Mouse (Mus musculus): Measurements from ENCODE around the gene Itga2b. TPM values are rescaled to one million over a fixed set of nuclear protein-coding genes. Genes with fewer than 3 reads are reported as not detected.

Gene Itga2b
- polyA plus RNA-seq, 1 experiment from 2014 or later = 5.4 TPM

DNA sequence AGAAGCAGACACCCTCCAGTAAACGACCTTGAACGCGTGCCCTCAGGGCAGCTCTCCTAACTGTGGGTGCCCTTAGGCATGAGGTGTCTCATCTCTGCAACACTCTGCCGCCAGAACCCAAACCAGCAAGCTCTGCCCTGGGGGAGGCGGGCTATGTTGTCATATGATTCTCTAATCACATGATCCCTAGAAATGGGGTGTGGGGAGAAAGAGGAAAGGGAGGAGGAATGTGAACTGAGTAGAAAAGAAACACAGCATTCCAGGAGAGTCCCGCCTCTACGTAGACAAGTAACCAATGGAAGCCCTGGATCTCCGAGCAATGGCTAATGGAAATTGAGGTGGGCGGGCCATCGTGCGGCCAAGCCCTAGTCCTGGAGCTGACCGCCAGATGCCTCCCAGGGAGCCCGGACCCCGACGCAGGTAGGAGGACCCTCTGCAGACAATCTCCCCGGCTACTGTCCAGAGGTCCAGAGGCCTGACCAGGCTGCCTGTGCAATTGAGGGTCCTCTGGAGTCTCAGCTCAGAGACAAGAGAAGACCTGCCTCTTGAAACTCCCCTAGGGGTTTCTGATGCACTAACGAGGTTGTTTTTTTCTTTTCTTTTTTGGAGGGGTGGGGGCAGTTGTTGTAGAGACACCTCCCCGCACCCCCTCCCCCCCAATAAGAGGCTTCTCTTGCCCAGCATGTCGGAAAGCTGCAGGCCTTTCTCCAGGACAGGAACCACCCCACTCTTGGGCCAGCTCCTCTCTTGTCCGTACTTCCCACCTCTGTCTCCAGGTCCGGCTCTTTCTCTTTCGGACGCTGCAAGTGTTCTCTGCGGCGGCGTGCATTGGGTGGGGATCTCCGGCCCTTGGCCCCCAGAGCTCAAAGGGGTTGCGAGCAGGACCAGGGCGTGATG is 39.6 kb downstream of the Itga2b start, which contains the start of gene Grn:
Grn (plus strand) TSS at position 195 of the 897 bp plus-strand sequence.
- no peaks in the 10 kb centered on the region for H3K27me3 ChIP-seq (ENCODE audit: control insufficient read depth, insufficient read depth, low read length)
- peak within 1 kb of the TSS; percentile 93 for H3K4me2 ChIP-seq (ENCODE audit: low read length)
- H3K27ac ChIP-seq (replicated peaks; ENCODE audit: low read depth, low read length) = peak within 1 kb of the TSS; percentile 63; the same call in 1 of the 2 replicates
- no peaks in the 10 kb centered on the region for H3K9me3 ChIP-seq (ENCODE audit: control insufficient read depth, low read length)
- peaks cover 7% of the 10 kb centered on the region; the same call in 1 of the 2 replicates for H3K4me1 ChIP-seq (ENCODE audit: control insufficient read depth, insufficient read depth, low read length)
- H3K9ac ChIP-seq (replicated peaks; ENCODE audit: low read length) = peak within 1 kb of the TSS; percentile 42
- H3K4me3 ChIP-seq (replicated peaks; ENCODE audit: low read depth, low read length) = peak within 1 kb of the TSS; percentile 41
- WGBS = under 1% methylated on average over 29 of the region's 29 CpGs
- H3K36me3 ChIP-seq (ENCODE audit: control insufficient read depth, insufficient read depth, low read length) = peaks cover 19% of the 10 kb centered on the region
- peak; percentile 85 for ATAC-seq (ENCODE audit: low FRiP score, low TSS enrichment)
- peak; percentile 94 for DNase-seq

DNA sequence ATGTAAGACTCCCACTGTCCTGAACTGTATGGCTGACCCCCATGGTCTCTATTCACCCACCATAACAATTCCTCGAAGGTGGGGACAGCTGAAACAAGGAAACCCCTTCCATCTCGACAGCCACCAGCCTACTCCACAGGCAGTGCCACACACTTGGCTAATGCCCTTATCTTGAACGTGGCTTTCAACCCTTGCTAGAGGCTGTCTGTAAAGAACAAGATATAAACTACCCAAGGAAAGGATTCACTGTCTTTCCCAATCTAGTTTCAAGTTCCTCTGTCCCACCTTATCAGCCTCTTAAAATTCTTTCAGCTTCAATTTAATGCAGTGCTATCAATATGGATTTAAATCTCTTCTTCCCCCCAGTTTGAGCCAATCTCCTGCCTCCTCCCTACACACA is 40.4 kb downstream of the Itga2b start:
- Histone ChIP-seq H3K9me3 (ENCODE audit: control insufficient read depth, low read length) (no peaks in the 10 kb centered on the region), H3K4me2 (ENCODE audit: low read length) (peak overlapping the region; percentile 93), H3K4me1 (ENCODE audit: control insufficient read depth, insufficient read depth, low read length) (peaks cover 7% of the 10 kb centered on the region; the same call in 1 of the 2 replicates), H3K9ac (replicated peaks; ENCODE audit: low read length) (no peak overlapping the region), H3K4me3 (replicated peaks; ENCODE audit: low read depth, low read length) (peak overlapping the region; percentile 41), H3K27me3 (ENCODE audit: control insufficient read depth, insufficient read depth, low read length) (no peaks in the 10 kb centered on the region), H3K27ac (replicated peaks; ENCODE audit: low read depth, low read length) (no peak overlapping the region), H3K36me3 (ENCODE audit: control insufficient read depth, insufficient read depth, low read length) (peaks cover 10% of the 10 kb centered on the region)
- 51% methylated on average over 3 of the region's 3 CpGs for whole genome bisulfite sequencing
- ATAC-seq (ENCODE audit: low FRiP score, low TSS enrichment) (no peak), DNase-seq (no peak)

DNA sequence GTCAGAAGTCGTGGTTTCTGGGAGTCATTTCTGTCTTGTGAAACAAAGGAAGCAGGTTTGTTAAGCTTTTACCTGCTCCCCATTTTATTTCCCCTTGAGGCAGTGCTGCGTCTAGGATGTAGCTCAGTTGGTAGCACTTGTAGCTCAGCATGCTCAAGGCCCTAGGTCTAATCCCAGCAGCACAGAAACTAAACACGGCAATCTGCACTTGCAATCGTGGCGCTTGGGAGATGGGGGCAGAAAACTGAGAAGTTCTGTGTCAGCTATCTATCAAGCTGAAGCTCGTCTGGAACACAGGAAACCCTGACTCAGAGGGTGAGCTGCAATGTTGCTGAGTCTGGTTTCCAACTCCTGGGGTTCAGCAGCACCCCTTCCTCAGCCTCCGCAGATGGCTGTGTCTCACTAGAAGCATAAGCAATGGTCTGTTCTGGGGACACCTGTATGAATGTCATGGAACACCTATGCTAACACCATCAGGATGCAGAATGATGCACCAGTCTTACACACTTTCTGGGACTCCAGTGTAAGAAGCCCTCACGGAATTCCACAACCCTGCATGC is 40.9 kb downstream of the Itga2b start:
- 75% methylated on average over 8 of the region's 8 CpGs for WGBS
- Histone ChIP-seq H3K9ac (replicated peaks; ENCODE audit: low read length) (no peak overlapping the region), H3K27me3 (ENCODE audit: control insufficient read depth, insufficient read depth, low read length) (no peaks in the 10 kb centered on the region), H3K27ac (replicated peaks; ENCODE audit: low read depth, low read length) (no peak overlapping the region), H3K36me3 (ENCODE audit: control insufficient read depth, insufficient read depth, low read length) (peaks cover 8% of the 10 kb centered on the region; the same call in 1 of the 2 replicates), H3K9me3 (ENCODE audit: control insufficient read depth, low read length) (no peaks in the 10 kb centered on the region), H3K4me1 (ENCODE audit: control insufficient read depth, insufficient read depth, low read length) (peaks cover 7% of the 10 kb centered on the region; the same call in 1 of the 2 replicates), H3K4me3 (replicated peaks; ENCODE audit: low read depth, low read length) (no peak overlapping the region), H3K4me2 (ENCODE audit: low read length) (peak overlapping the region; percentile 93; the same call in 1 of the 2 replicates)
- no peak for DNase-seq
- ATAC-seq (ENCODE audit: low FRiP score, low TSS enrichment) = no peak

DNA sequence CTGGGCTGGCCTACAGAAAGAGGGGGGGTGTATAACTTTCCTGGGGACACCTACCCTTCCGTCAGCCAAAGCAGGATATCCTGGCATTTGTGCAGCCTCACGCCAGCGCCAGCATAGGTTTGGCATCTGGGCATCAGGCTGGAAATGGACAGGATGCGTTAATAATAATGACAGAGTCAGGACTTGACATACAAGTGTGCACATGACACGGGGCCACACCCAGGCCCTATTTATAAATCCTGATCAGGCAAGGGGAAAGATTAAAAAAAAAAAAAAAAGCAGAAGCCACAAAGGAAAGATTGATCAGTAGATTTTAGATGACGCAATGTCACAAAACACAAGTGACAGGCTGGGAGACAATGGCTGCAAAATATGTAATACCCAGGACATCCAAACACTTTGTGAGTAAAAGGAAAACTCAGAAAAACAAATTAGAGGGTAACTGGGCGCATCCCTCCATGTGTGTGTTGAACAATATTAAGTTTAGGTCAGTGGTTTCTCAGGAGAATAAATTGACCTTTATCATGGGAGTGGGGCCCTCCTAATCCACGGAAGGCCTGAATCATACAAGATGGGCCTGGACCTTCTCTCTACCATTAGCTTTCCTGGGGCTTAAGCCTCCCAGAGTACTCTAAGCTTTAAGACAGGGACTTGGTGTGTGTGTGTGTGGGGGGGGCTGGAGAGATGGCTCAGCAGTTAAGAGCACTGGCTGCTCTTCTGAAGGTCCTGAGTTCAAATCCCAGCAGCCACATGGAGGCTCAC is 44.2 kb downstream of the Itga2b start:
- ATAC-seq (ENCODE audit: low FRiP score, low TSS enrichment) (no peak), DNase-seq (no peak)
- no peak overlapping the region for H3K4me3 ChIP-seq (replicated peaks; ENCODE audit: low read depth, low read length)
- H3K36me3 ChIP-seq (ENCODE audit: control insufficient read depth, insufficient read depth, low read length) = no peaks in the 10 kb centered on the region
- no peak overlapping the region for H3K4me2 ChIP-seq (ENCODE audit: low read length)
- H3K9me3 ChIP-seq (ENCODE audit: control insufficient read depth, low read length) = no peaks in the 10 kb centered on the region
- WGBS = 84% methylated on average over 8 of the region's 8 CpGs
- H3K27ac ChIP-seq (replicated peaks; ENCODE audit: low read depth, low read length) = no peak overlapping the region
- H3K4me1 ChIP-seq (ENCODE audit: control insufficient read depth, insufficient read depth, low read length) = peaks cover 6% of the 10 kb centered on the region; the same call in 1 of the 2 replicates
- no peak overlapping the region for H3K9ac ChIP-seq (replicated peaks; ENCODE audit: low read length)
- H3K27me3 ChIP-seq (ENCODE audit: control insufficient read depth, insufficient read depth, low read length) = no peaks in the 10 kb centered on the region

DNA sequence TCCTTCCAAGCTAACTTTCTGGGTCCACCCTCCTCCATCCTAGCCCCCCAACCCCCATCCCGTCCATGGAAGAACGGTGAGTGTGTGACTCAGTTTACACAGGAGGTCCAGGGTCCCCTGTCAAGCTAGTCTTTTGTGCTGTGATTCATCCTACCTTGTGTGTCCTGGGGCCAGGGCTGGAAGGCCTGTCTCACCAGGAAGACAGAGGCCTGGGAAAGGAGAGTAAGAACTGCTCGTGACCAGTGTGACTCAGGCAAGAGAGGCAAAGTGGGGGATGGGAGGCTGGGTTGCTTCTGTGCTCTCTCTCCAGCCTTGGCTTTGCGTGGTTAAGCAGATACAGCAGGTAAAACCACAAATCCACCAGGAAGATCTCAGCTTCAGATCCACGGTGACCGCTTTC is 45.3 kb downstream of the Itga2b start:
- peaks cover 1% of the 10 kb centered on the region; the same call in 1 of the 2 replicates for H3K4me1 ChIP-seq (ENCODE audit: control insufficient read depth, insufficient read depth, low read length)
- H3K36me3 ChIP-seq (ENCODE audit: control insufficient read depth, insufficient read depth, low read length) = no peaks in the 10 kb centered on the region
- no peaks in the 10 kb centered on the region for H3K27me3 ChIP-seq (ENCODE audit: control insufficient read depth, insufficient read depth, low read length)
- DNase-seq = no peak
- WGBS = 79% methylated on average over 6 of the region's 6 CpGs
- no peaks in the 10 kb centered on the region for H3K9me3 ChIP-seq (ENCODE audit: control insufficient read depth, low read length)
- no peak overlapping the region for H3K4me3 ChIP-seq (replicated peaks; ENCODE audit: low read depth, low read length)
- H3K27ac ChIP-seq (replicated peaks; ENCODE audit: low read depth, low read length) = no peak overlapping the region
- H3K4me2 ChIP-seq (ENCODE audit: low read length) = no peak overlapping the region
- H3K9ac ChIP-seq (replicated peaks; ENCODE audit: low read length) = no peak overlapping the region
- no peak for ATAC-seq (ENCODE audit: low FRiP score, low TSS enrichment)

DNA sequence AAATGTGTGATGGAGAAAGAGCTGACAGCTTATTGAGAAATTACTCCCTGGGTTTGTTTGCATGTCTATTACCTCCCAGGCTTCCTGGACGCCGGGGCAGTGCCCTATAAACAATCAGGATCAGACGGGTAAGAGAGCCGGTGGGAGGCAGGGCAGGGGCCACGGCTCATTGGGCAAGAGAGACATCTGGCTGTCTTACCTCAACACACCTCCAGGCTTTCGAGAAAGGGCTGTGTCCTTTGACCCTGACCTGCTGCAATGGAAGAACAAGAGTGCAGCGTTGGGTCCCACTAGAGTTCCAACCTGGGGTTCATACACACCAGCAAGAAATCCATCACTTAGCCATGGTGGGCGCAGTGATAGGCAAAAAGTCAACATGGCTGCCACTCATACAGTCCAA is 48.4 kb downstream of the Itga2b start:
- H3K27me3 ChIP-seq (ENCODE audit: control insufficient read depth, insufficient read depth, low read length) = no peaks in the 10 kb centered on the region
- H3K4me2 ChIP-seq (ENCODE audit: low read length) = no peak overlapping the region
- DNase-seq = no peak
- no peak overlapping the region for H3K27ac ChIP-seq (replicated peaks; ENCODE audit: low read depth, low read length)
- WGBS = 56% methylated on average over 8 of the region's 8 CpGs
- no peak overlapping the region for H3K9ac ChIP-seq (replicated peaks; ENCODE audit: low read length)
- H3K9me3 ChIP-seq (ENCODE audit: control insufficient read depth, low read length) = no peaks in the 10 kb centered on the region
- H3K36me3 ChIP-seq (ENCODE audit: control insufficient read depth, insufficient read depth, low read length) = no peaks in the 10 kb centered on the region
- no peak for ATAC-seq (ENCODE audit: low FRiP score, low TSS enrichment)
- no peak overlapping the region for H3K4me3 ChIP-seq (replicated peaks; ENCODE audit: low read depth, low read length)
- H3K4me1 ChIP-seq (ENCODE audit: control insufficient read depth, insufficient read depth, low read length) = no peaks in the 10 kb centered on the region

DNA sequence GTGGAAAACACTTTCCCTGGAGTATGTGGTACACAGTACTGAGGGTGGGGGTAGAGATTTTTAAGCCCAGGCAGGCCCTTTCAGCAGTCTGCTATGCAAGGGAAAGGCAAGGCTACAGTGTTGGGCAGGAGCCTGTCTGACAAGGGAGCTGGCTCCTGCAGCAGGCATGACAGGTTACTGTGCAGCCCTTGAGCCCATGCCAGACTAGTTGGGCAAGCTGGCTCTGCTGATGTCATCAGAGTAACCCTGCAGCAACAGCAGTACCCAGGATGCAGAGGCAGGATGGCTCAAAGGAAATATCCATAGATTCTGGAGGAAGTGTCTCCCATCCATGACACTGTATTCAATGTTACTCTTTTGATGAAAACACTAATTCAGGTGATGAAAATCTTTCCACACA is 51.0 kb downstream of the Itga2b start:
- no peaks in the 10 kb centered on the region for H3K9me3 ChIP-seq (ENCODE audit: control insufficient read depth, low read length)
- H3K4me1 ChIP-seq (ENCODE audit: control insufficient read depth, insufficient read depth, low read length) = no peaks in the 10 kb centered on the region
- DNase-seq (no peak), ATAC-seq (ENCODE audit: low FRiP score, low TSS enrichment) (no peak)
- no peaks in the 10 kb centered on the region for H3K27me3 ChIP-seq (ENCODE audit: control insufficient read depth, insufficient read depth, low read length)
- no peak overlapping the region for H3K4me3 ChIP-seq (replicated peaks; ENCODE audit: low read depth, low read length)
- no peaks in the 10 kb centered on the region for H3K36me3 ChIP-seq (ENCODE audit: control insufficient read depth, insufficient read depth, low read length)
- no peak overlapping the region for H3K4me2 ChIP-seq (ENCODE audit: low read length)
- no peak overlapping the region for H3K27ac ChIP-seq (replicated peaks; ENCODE audit: low read depth, low read length)
- H3K9ac ChIP-seq (replicated peaks; ENCODE audit: low read length) = no peak overlapping the region

DNA sequence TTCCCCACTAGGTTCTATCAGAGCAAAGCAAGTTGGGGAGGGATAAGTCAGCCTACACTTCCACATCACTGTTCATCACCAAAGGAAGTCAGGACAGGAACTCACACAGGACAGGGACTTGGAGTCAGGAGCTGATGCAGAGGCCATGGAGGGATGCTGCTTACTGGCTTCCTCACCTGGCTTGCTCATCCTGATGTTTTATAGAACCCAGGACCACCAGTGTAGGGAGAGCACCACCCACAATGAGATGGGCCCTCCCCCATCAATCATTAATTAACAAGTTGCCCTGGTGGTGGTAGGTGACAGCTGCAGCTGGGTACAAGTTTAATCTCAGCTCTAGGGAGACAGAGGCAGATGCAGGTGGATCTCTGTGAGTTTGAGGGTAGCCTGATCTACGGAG is 52.8 kb downstream of the Itga2b start:
- no peaks in the 10 kb centered on the region for H3K27me3 ChIP-seq (ENCODE audit: control insufficient read depth, insufficient read depth, low read length)
- no peak overlapping the region for H3K4me3 ChIP-seq (replicated peaks; ENCODE audit: low read depth, low read length)
- DNase-seq (no peak), ATAC-seq (ENCODE audit: low FRiP score, low TSS enrichment) (no peak)
- H3K4me1 ChIP-seq (ENCODE audit: control insufficient read depth, insufficient read depth, low read length) = no peaks in the 10 kb centered on the region
- H3K9ac ChIP-seq (replicated peaks; ENCODE audit: low read length) = no peak overlapping the region
- H3K36me3 ChIP-seq (ENCODE audit: control insufficient read depth, insufficient read depth, low read length) = no peaks in the 10 kb centered on the region
- H3K4me2 ChIP-seq (ENCODE audit: low read length) = no peak overlapping the region
- 83% methylated on average over 1 of the region's 1 CpGs for WGBS
- H3K9me3 ChIP-seq (ENCODE audit: control insufficient read depth, low read length) = no peaks in the 10 kb centered on the region
- no peak overlapping the region for H3K27ac ChIP-seq (replicated peaks; ENCODE audit: low read depth, low read length)
